Mouse (Mus musculus) layer of hippocampus, postnatal 25 days (tissue): ENCODE measurements around the gene Arih2. TPM values are rescaled to one million over a fixed set of nuclear protein-coding genes. Genes with fewer than 3 reads are reported as not detected.

Experiments used
- DNase-seq, 2 experiments: peaks; one replicate each; pipeline ENCODE4 v3.0.0; 2022; ENCODE audit warnings: mixed read lengths in 2 of 2, low spot score in 1 of 2; ENCODE audit errors: extremely low spot score in 1 of 2
- microRNA-seq, 2 experiments: library from miRNA; unstranded; fragments of <30 nt; microRNA quantifications; one replicate each; pipeline ENCODE4 v1.2.0; 2021
- total RNA-seq, 2 experiments: library from RNA; stranded (reverse); gene quantifications; 2 replicates each; pipeline ENCODE4 v1.2.3; 2021

Gene Arih2
- total RNA-seq, 2 experiments from 2014 or later = 49.3 to 53.9 TPM

GRCm38 (mm10) chr9:108566815-108567776 is 82.1 kb downstream of the Arih2 start, which contains the start of gene Ndufaf3:
Ndufaf3 (minus strand) TSS chr9:108567434.
- peak; percentile 96 to 99 for DNase-seq

DNA sequence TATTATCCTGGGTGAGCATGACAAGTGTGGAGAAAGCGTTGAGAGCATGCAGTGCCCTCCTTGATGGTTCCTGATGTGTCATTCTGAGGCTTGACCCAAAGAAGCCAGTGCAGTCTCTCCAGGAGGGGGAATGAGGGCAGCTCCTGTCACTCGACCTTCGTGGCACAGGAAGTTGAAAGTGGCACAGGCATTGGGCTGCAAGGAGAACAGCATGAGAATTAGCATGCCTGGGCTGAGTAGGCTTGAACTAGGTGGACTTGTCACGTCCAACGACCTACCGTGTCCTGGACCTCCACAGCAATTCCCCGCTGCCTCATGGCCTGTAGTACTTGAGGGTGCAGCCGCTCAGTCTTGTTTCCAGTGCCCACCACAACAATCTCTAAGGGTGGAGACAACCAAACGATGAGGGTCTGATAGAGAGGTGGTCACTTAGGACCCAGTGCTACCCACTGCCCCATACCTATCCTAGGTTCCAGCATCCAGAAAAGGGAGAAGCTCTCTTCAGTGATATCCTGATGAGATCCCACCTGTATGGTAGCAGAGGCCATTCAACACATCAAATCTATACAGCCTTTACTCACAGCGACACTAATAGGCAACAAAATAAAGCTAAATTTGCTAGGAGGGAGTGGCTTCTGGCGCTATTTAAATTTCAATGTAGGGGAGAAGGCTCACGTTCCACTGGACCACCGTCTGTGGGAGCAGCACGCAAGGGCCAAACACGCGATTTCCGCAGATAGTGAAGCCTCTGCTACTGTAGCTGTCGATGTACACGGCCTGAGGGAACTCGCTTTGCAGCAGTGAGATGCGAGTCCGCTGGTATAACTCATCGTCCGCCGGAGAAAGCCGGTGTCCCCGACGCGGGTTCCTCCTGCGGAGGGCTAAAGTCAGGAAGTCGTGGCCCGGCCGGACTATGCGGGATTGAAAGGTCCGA is 83.0 kb downstream of the Arih2 start:
- no peak for DNase-seq

GRCm38 (mm10) chr9:108564131-108564530 is 85.1 kb downstream of the Arih2 start:
- DNase-seq = no peak

- DNase-seq = no peak
Measured at GRCm38 (mm10) chr9:108563671-108564070, 85.5 kb downstream of the Arih2 start.

DNA sequence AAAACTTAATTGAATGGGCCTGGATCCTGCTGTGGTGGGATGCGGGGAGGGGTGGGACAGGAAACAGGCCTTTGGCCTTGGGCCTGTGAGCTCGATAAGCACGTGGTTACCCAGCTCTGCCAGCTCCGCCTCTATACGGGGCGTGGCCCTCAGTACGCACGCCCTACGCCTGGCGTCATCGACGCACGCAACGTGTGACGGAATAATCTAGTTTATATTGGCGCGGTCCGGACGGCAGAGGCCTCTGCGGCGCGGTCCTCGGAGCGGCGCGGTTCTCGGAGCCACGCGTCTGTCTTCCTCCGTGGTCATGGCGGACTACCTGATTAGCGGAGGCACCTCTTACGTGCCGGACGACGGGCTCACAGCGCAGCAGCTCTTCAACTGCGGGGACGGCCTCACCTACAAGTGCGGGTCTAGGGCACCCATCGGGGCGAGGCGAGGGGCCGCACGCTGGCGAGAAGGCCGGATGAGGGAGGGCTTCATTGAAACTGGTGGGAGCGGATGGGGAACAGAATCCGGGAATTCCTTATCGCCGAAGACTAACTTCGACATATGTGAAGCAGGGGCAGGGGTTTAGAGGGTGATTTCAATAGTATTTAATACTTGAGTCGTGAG is 88.9 kb downstream of the Arih2 start, which contains the start of gene Impdh2:
TSS of gene Impdh2 (plus strand) at position 60 of the 615 bp plus-strand sequence.
- DNase-seq = peak; percentile 85 to 87

DNA sequence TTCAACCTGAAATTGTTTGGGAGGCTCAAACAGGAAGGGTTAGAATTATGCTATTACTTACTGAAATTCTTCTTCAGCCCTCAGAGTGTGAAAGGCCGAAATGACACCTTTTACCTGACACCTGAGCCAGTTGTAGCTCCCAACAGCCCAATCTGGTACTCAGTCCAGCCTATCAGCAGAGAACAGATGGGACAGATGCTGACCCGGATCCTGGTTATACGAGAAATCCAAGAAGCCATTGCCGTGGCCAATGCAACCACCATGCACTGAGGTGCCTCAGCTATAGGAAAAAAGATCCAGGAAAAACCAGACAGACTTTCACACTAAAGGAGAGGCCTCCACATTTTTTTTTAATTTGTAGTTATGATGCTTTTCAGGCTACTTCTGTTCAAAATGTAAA is 90.0 kb downstream of the Arih2 start:
- no peak for DNase-seq

Small RNA genes lying within 50 kb of the gene (microRNA-seq; reads per million reads assigned to microRNA genes)
- gene Gm24083 (0 reads per million in 2 experiments), gene Gm26298 (0 reads per million in 2 experiments), gene Mir191 (0 reads per million in 2 experiments), gene Mir425 (1,030 to 1,035 reads per million in 2 experiments)

Other genes starting within 250 kb of the Arih2 start
- under 1 TPM; 0.10 to 0.16 TPM for gene Ccdc36, start 220.9 kb downstream of the Arih2 start, total RNA-seq
- gene BC048562, start 212.9 kb downstream of the Arih2 start, total RNA-seq = not detected
- 10 to 100 TPM; 28.4 to 41.1 TPM for gene Ccdc71, start 188.9 kb downstream of the Arih2 start, total RNA-seq
- 10 to 100 TPM; 17.6 to 21.3 TPM for gene Klhdc8b, start 187.8 kb downstream of the Arih2 start, total RNA-seq
- gene Lamb2, start 169.7 kb downstream of the Arih2 start, total RNA-seq = 10 to 100 TPM; 25.9 to 27.8 TPM
- gene Usp19, start 158.8 kb downstream of the Arih2 start, total RNA-seq = 100 to 1,000 TPM; 127 to 155 TPM
- 10 to 100 TPM; 76.6 to 82.5 TPM for gene Qars, start 141.7 kb downstream of the Arih2 start, total RNA-seq
- gene Qrich1, start 132.6 kb downstream of the Arih2 start, total RNA-seq = 100 to 1,000 TPM; 133 to 142 TPM
- gene Impdh2, start 89.1 kb downstream of the Arih2 start, total RNA-seq = 10 to 100 TPM; 60.1 to 62.8 TPM
- gene Ndufaf3, start 82.0 kb downstream of the Arih2 start, total RNA-seq = 10 to 100 TPM; 54.3 to 70.4 TPM
- 100 to 1,000 TPM in 1 of 2 experiments, 10 to 100 TPM in 1; 95.4 to 107 TPM for gene Dalrd3, start 79.5 kb downstream of the Arih2 start, total RNA-seq
- gene Wdr6, start 70.6 kb downstream of the Arih2 start, total RNA-seq = 100 to 1,000 TPM; 116 to 134 TPM
- 10 to 100 TPM; 92.0 to 97.8 TPM for gene P4htm, start 51.7 kb downstream of the Arih2 start, total RNA-seq
- 10 to 100 TPM; 18.2 to 18.4 TPM for gene Slc25a20, start 12.7 kb upstream of the Arih2 start, total RNA-seq
- 10 to 100 TPM; 38.7 to 38.8 TPM for gene Prkar2a, start 39.9 kb upstream of the Arih2 start, total RNA-seq
- 100 to 1,000 TPM; 203 to 244 TPM for gene Ip6k2, start 134.4 kb upstream of the Arih2 start, total RNA-seq
- gene Nckipsd, start 159.0 kb upstream of the Arih2 start, total RNA-seq = 10 to 100 TPM; 64.9 to 68.1 TPM
- gene Celsr3, start 176.9 kb upstream of the Arih2 start, total RNA-seq = 10 to 100 TPM; 42.5 to 66.0 TPM
- gene Slc26a6, start 203.9 kb upstream of the Arih2 start, total RNA-seq = 10 to 100 TPM; 21.4 to 21.5 TPM